Mouse (Mus musculus): ENCODE data around the gene Gm13762. TPM values are rescaled to one million over a fixed set of nuclear protein-coding genes. Genes with fewer than 3 reads are reported as not detected.
"Not testable (repeated sequence)": the region's sequence is repeated elsewhere in the genome, so short reads cannot be mapped to it uniquely, and the experiment has no call there.

Gm13762 gene
- not detected in 2 replicates for polyA plus RNA-seq (2015; fragmentation: Nextera tagmentation; extraction: Ambion mirVana)

GRCm38 (mm10) chr2:88980181-88980580, at the start of gene Gm13762:
Gene Gm13762 (minus strand): TSS chr2:88980281.
- no peak within 1 kb of the TSS for H3K4me3 ChIP-seq (replicated peaks)
- WGBS (ENCODE audit: insufficient replicate concordance), result 68% methylated on average over 1 of the region's 1 CpGs
- no peaks in the 10 kb centered on the region for H3K9me3 ChIP-seq (replicated peaks)
- DNase-seq, result no peak
- ATAC-seq (ENCODE audit: low read depth), result no peak
- no peak within 1 kb of the TSS for H3K27ac ChIP-seq
- H3K4me1 ChIP-seq (replicated peaks), result no peaks in the 10 kb centered on the region
- H3K4me2 ChIP-seq, result no peak within 1 kb of the TSS
- H3K27me3 ChIP-seq, result no peaks in the 10 kb centered on the region
- no peak within 1 kb of the TSS for H3K9ac ChIP-seq
- H3K36me3 ChIP-seq, result no peaks in the 10 kb centered on the region

- H3K36me3 ChIP-seq; H3K9ac ChIP-seq; H3K4me3 ChIP-seq (replicated peaks); H3K9me3 ChIP-seq (replicated peaks); H3K27me3 ChIP-seq; ATAC-seq (ENCODE audit: low read depth); DNase-seq; H3K4me2 ChIP-seq; H3K27ac ChIP-seq; H3K4me1 ChIP-seq (replicated peaks): not testable (repeated sequence)
- 52% methylated on average over 3 of the region's 3 CpGs for WGBS (ENCODE audit: insufficient replicate concordance)
These were observed 41.4 kb upstream of the Gm13762 start for GRCm38 (mm10) chr2:89021436-89021835.

- ATAC-seq (ENCODE audit: low read depth), result no peak
- H3K9ac ChIP-seq, result no peak within 1 kb of the TSS
- H3K4me1 ChIP-seq (replicated peaks), result no peaks in the 10 kb centered on the region
- H3K9me3 ChIP-seq (replicated peaks), result no peaks in the 10 kb centered on the region
- no peak within 1 kb of the TSS for H3K4me2 ChIP-seq
- H3K36me3 ChIP-seq, result no peaks in the 10 kb centered on the region
- no peak for DNase-seq
- WGBS (ENCODE audit: insufficient replicate concordance), result 55% methylated on average over 1 of the region's 1 CpGs
- no peak within 1 kb of the TSS for H3K4me3 ChIP-seq (replicated peaks)
- H3K27me3 ChIP-seq, result no peaks in the 10 kb centered on the region
- H3K27ac ChIP-seq, result no peak within 1 kb of the TSS
These were observed 38.2 kb upstream of the Gm13762 start, which contains the start of gene Olfr1216 for GRCm38 (mm10) chr2:89018240-89018639. Gene Olfr1216 (minus strand): TSS chr2:89018340.

GRCm38 (mm10) chr2:89006873-89007272, 26.8 kb upstream of the Gm13762 start, which contains the start of gene Olfr1215:
Gene Olfr1215 (minus strand): TSS chr2:89006973.
- Histone ChIP-seq H3K27me3 (no peaks in the 10 kb centered on the region), H3K36me3 (no peaks in the 10 kb centered on the region), H3K9me3 (replicated peaks) (no peaks in the 10 kb centered on the region), H3K27ac (no peak within 1 kb of the TSS), H3K9ac (no peak within 1 kb of the TSS), H3K4me1 (replicated peaks) (no peaks in the 10 kb centered on the region), H3K4me2 (no peak within 1 kb of the TSS), H3K4me3 (replicated peaks) (no peak within 1 kb of the TSS)
- ATAC-seq (ENCODE audit: low read depth) (no peak), DNase-seq (no peak)
- 40% methylated on average over 2 of the region's 2 CpGs for WGBS (ENCODE audit: insufficient replicate concordance)

GRCm38 (mm10) chr2:88992553-88992952, 12.5 kb upstream of the Gm13762 start, which contains the start of gene Olfr1214:
Gene Olfr1214 (minus strand): TSS chr2:88992653.
- Histone ChIP-seq H3K27ac (no peak within 1 kb of the TSS), H3K9ac (no peak within 1 kb of the TSS), H3K36me3 (no peaks in the 10 kb centered on the region), H3K27me3 (no peaks in the 10 kb centered on the region), H3K4me1 (replicated peaks) (no peaks in the 10 kb centered on the region), H3K4me2 (no peak within 1 kb of the TSS), H3K9me3 (replicated peaks) (no peaks in the 10 kb centered on the region), H3K4me3 (replicated peaks) (no peak within 1 kb of the TSS)
- DNase-seq, result no peak
- ATAC-seq (ENCODE audit: low read depth), result no peak
- 67% methylated on average over 1 of the region's 1 CpGs for WGBS (ENCODE audit: insufficient replicate concordance)

GRCm38 (mm10) chr2:88953669-88954068, 26.4 kb downstream of the Gm13762 start, which contains the start of gene Olfr1212:
Gene Olfr1212 (plus strand): TSS chr2:88953969.
- Histone ChIP-seq H3K9ac (no peak within 1 kb of the TSS), H3K4me1 (replicated peaks) (no peaks in the 10 kb centered on the region), H3K4me3 (replicated peaks) (no peak within 1 kb of the TSS), H3K9me3 (replicated peaks) (no peaks in the 10 kb centered on the region), H3K4me2 (no peak within 1 kb of the TSS), H3K27ac (no peak within 1 kb of the TSS), H3K27me3 (no peaks in the 10 kb centered on the region), H3K36me3 (no peaks in the 10 kb centered on the region)
- ATAC-seq (ENCODE audit: low read depth), result no peak
- no peak for DNase-seq

GRCm38 (mm10) chr2:88938011-88938410, 42.1 kb downstream of the Gm13762 start, which contains the start of gene Olfr1211:
Gene Olfr1211 (minus strand): TSS chr2:88938111.
- ATAC-seq (ENCODE audit: low read depth) (no peak), DNase-seq (no peak)
- H3K36me3 ChIP-seq, result no peaks in the 10 kb centered on the region
- no peak within 1 kb of the TSS for H3K4me3 ChIP-seq (replicated peaks)
- H3K4me2 ChIP-seq, result no peak within 1 kb of the TSS
- no peak within 1 kb of the TSS for H3K27ac ChIP-seq
- no peaks in the 10 kb centered on the region for H3K9me3 ChIP-seq (replicated peaks)
- 66% methylated on average over 1 of the region's 1 CpGs for WGBS (ENCODE audit: insufficient replicate concordance)
- no peak within 1 kb of the TSS for H3K9ac ChIP-seq
- no peaks in the 10 kb centered on the region for H3K4me1 ChIP-seq (replicated peaks)
- H3K27me3 ChIP-seq, result no peaks in the 10 kb centered on the region

Other genes with a start within 250 kb of the Gm13762 start
- gene Olfr1197, start 247.9 kb downstream of the Gm13762 start, polyA plus RNA-seq (2015; fragmentation: Nextera tagmentation; extraction: Ambion mirVana), result not detected in 2 replicates
- gene Olfr1198, start 228.9 kb downstream of the Gm13762 start, polyA plus RNA-seq (2015; fragmentation: Nextera tagmentation; extraction: Ambion mirVana), result not detected in 2 replicates
- gene Olfr1199, start 219.8 kb downstream of the Gm13762 start, polyA plus RNA-seq (2015; fragmentation: Nextera tagmentation; extraction: Ambion mirVana), result not detected in 2 replicates
- gene Olfr1200, start 209.8 kb downstream of the Gm13762 start, polyA plus RNA-seq (2015; fragmentation: Nextera tagmentation; extraction: Ambion mirVana), result not detected in 2 replicates
- gene Olfr1201, start 187.2 kb downstream of the Gm13762 start, polyA plus RNA-seq (2015; fragmentation: Nextera tagmentation; extraction: Ambion mirVana), result not detected in 2 replicates
- gene Olfr1202, start 165.8 kb downstream of the Gm13762 start, polyA plus RNA-seq (2015; fragmentation: Nextera tagmentation; extraction: Ambion mirVana), result not detected in 2 replicates
- gene Olfr1205, start 150.5 kb downstream of the Gm13762 start, polyA plus RNA-seq (2015; fragmentation: Nextera tagmentation; extraction: Ambion mirVana), result not detected in 2 replicates
- not detected in 2 replicates for gene Olfr1204, start 131.0 kb downstream of the Gm13762 start, polyA plus RNA-seq (2015; fragmentation: Nextera tagmentation; extraction: Ambion mirVana)
- not detected in 2 replicates for gene Olfr1206, start 117.0 kb downstream of the Gm13762 start, polyA plus RNA-seq (2015; fragmentation: Nextera tagmentation; extraction: Ambion mirVana)
- gene Olfr1208, start 78.0 kb downstream of the Gm13762 start, polyA plus RNA-seq (2015; fragmentation: Nextera tagmentation; extraction: Ambion mirVana), result not detected in 2 replicates
- gene Olfr1209, start 65.1 kb downstream of the Gm13762 start, polyA plus RNA-seq (2015; fragmentation: Nextera tagmentation; extraction: Ambion mirVana), result not detected in 2 replicates
- gene Olfr1211, start 42.2 kb downstream of the Gm13762 start, polyA plus RNA-seq (2015; fragmentation: Nextera tagmentation; extraction: Ambion mirVana), result not detected in 2 replicates
- gene Olfr1212, start 26.3 kb downstream of the Gm13762 start, polyA plus RNA-seq (2015; fragmentation: Nextera tagmentation; extraction: Ambion mirVana), result not detected in 2 replicates
- gene Olfr1214, start 12.4 kb upstream of the Gm13762 start, polyA plus RNA-seq (2015; fragmentation: Nextera tagmentation; extraction: Ambion mirVana), result not detected in 2 replicates
- gene Olfr1215, start 26.7 kb upstream of the Gm13762 start, polyA plus RNA-seq (2015; fragmentation: Nextera tagmentation; extraction: Ambion mirVana), result not detected in 2 replicates
- gene Olfr1216, start 38.1 kb upstream of the Gm13762 start, polyA plus RNA-seq (2015; fragmentation: Nextera tagmentation; extraction: Ambion mirVana), result not detected in 2 replicates
- gene Olfr1217, start 51.8 kb upstream of the Gm13762 start, polyA plus RNA-seq (2015; fragmentation: Nextera tagmentation; extraction: Ambion mirVana), result not detected in 2 replicates
- not detected in 2 replicates for gene Olfr1218, start 80.9 kb upstream of the Gm13762 start, polyA plus RNA-seq (2015; fragmentation: Nextera tagmentation; extraction: Ambion mirVana)
- not detected in 2 replicates for gene Olfr1219, start 103.2 kb upstream of the Gm13762 start, polyA plus RNA-seq (2015; fragmentation: Nextera tagmentation; extraction: Ambion mirVana)
- not detected in 2 replicates for gene Olfr1220, start 126.6 kb upstream of the Gm13762 start, polyA plus RNA-seq (2015; fragmentation: Nextera tagmentation; extraction: Ambion mirVana)
- gene Olfr1221, start 137.0 kb upstream of the Gm13762 start, polyA plus RNA-seq (2015; fragmentation: Nextera tagmentation; extraction: Ambion mirVana), result not detected in 2 replicates
- gene Olfr1222, start 152.8 kb upstream of the Gm13762 start, polyA plus RNA-seq (2015; fragmentation: Nextera tagmentation; extraction: Ambion mirVana), result not detected in 2 replicates
- gene Olfr1223, start 171.3 kb upstream of the Gm13762 start, polyA plus RNA-seq (2015; fragmentation: Nextera tagmentation; extraction: Ambion mirVana), result not detected in 2 replicates
- gene Olfr1224-ps1, start 183.8 kb upstream of the Gm13762 start, polyA plus RNA-seq (2015; fragmentation: Nextera tagmentation; extraction: Ambion mirVana), result not detected in 2 replicates
- not detected in 2 replicates for gene Olfr1225, start 194.4 kb upstream of the Gm13762 start, polyA plus RNA-seq (2015; fragmentation: Nextera tagmentation; extraction: Ambion mirVana)
- gene Olfr1226, start 219.8 kb upstream of the Gm13762 start, polyA plus RNA-seq (2015; fragmentation: Nextera tagmentation; extraction: Ambion mirVana), result not detected in 2 replicates